Mouse (Mus musculus): Measurements from ENCODE around the gene Ttc34. TPM values are rescaled to one million over a fixed set of nuclear protein-coding genes. Genes with fewer than 3 reads are reported as not detected.
A peak's percentile ranks its signal among the peaks of the same experiment; 100 is the strongest.

Gene Ttc34
- total RNA-seq, 2 experiments from 2014 or later: 0.17 to 0.45 TPM

DNA sequence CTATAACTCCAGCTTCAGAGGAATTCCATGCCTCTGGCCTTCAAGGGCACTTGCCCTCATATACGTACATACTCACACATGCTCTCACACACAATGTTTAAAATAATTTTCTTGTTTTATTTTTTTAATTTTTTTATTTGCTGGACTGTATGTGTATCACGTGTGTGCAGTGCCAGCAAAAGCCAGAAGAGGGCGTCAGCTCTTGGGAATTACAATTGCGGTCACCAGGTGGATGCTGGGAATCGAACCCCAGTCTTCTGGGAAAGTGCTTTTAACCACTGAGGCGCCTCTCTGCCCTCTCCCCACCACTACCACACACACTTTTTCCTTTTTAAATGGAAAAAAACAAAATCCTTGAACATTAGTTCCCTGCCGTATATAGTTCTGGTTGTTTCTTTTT lies 19.6 kb downstream of the Ttc34 start:
- no peak for DNase-seq
- intact Hi-C loops (cut with DNase I): no loop called here

DNA sequence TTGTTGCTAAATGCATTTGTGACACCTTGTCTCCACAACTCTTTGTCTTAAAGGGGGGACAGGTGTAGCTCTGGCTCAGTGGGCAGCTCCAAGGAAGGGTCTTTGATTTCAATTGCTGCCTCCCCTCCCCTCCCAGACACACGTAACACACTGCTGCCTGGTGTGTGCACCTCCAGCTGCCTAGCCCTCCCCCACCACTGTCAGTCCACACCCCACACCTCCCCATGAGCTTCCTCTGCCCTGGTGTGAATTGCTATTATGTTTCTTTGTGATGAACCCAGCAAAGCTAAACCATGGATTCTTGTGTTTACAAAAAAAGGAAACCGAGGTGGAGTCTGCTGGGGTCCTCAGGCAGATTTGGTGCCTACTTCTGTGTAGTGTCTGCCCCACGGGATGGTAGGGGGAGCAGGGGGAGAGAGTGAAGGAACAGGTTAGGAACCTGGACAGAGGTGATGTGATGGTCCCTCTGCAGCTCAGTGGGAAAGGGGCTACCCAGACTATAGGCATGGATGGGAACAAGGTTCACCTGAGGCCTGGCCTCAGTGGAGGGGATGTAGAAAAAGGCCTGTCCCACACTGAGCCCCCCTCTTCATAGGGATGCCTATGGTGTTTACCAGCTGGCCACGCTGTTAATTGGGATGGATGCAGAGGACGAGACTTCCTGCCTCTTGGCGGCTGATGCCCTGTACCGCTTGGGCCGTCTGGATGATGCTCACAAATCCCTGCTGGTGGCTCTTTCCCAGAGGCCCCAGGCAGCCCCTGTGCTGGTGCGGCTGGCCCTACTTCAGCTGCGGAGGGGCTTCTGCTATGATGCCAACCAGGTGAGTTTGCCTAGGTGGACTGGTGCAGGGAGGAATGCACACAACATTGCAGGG lies 20.3 kb downstream of the Ttc34 start:
- intact Hi-C loops (cut with DNase I): no loop called here
- no peak for DNase-seq

DNA sequence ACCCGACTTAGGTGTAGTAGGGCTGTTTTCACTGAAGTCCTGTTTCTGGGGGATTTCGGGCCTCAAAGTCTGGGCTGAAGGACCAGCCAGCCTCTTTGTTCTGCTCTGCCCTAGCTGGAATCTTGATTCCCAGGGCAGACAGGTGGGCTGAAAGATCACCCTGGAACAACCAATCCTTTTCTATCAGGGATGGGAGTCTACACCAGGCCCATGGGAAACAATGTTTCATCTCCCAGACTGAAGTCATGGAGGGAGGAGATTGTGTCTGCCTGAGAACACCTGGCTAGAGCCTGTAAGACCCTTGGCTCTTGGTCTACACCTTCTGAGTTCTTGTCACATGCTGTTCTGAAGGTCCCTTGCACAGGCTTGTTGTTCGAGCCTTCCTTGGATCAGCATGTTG lies 21.3 kb downstream of the Ttc34 start:
- intact Hi-C loops (cut with DNase I): no loop called here

DNA sequence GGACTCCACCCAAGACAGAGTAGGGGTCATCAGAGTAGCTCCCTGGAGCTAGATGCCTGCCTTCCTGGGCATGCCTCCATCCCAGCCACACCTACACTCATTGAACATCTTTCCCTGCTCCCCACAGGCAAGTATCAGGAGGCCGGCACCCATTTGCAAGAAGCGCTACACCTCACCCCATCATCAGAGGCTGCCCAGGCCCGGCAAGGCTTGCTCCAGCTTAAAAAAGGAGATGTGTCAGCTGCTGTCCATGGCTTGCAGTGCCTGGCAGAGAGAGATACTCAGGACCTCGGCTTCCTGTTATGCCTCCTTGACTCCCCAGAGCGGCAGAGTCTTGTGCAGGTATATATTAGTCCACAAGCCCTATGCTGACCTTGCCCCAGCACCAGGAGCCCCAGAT lies 24.7 kb downstream of the Ttc34 start:
- no peak for DNase-seq
- intact Hi-C loops (cut with DNase I): no loop called here

More for the DNA sequence above, 21.3 kb downstream of the Ttc34 start:
- DNase-seq: no peak

DNA sequence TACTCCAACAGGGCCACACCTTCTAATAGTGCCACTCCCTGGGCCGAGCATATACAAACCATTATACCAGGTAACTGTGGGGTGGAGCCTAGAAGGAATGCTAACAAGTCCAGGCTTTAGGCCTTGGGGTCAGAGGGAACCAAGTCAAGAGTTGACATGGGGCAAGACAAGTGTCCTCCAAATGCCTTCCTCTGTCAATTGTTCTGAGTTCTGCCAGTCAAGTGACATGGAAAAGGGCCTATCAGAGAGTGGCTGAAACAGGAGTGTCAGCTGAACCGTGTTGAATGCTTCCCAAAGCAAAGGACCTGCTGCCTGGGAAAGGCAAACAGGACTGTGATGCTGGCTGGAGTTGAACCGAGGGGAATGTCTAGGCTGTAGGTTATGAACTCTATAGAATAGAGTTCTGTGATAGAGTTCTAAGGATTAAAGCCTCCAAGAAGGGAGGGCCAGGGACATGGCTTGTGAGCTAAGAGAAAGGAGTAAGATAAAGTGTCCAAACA lies 26.2 kb downstream of the Ttc34 start:
- intact Hi-C loops (cut with DNase I): no loop called here
- no peak for DNase-seq

DNA sequence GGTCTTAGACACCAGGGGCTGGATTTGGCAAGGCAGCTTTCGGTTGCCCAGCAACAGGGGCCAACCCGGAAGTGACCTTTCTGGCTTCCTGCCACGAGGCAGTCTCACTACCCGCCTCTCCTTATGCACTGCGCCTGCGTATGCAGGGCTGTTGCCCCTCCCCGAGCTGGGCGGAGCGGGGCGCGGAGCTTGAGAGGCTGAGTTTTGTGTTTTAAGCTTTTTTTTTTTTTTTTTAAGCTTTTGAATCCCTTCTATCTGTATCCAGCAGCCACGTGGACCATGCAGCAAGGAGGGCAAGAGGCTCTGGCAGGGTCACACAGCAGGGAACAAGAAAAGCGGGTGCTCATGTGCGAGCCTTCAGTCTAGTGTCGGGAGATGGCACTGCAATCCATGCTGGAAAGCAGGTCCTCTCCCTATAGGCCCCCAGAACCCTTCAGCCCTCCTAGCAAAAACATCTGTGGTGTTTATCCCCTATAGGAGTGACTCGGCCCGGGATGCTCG lies 27.1 kb downstream of the Ttc34 start:
- intact Hi-C loops (cut with DNase I): no loop called here
- peak; percentile 91 to 96 for DNase-seq

DNA sequence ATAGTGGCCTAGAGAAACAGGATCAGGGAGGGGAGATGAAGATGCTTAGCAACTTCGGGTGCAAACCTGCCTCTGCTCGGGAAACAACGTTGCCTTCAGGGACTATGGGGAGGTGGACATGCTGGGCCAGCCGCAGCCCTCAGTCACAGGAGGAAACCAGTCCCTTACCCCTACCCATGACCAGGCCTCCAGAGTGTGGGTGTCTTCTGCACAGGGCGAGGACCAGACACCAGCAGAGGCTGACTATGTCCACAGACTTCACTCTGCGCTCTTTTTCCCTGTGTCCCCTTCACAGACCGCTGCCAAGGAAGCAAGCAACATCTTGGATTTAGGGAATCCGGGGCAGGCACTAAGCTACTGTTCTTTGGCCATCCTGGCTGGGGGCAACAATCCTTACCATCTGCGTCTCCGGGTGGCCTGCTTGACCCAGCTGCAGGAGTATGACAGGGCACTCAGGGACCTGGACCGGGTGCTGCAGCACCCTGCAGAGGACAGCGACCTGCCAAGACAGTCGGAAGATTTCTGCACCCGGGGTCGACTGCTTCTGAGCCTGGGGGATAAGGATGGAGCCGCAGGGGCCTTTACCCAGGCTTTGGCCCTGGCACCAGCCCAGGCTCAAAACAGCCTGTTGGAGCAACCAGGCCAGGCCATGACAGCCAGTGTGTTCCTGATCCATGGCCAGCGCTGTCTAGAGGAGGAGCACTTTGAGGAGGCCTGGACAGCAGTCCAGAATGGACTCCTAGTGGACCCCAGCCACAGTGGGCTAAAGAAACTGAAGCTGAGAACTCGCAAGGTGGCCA lies 27.9 kb downstream of the Ttc34 start:
- no peak for DNase-seq
- intact Hi-C loops (cut with DNase I): no loop called here

DNA sequence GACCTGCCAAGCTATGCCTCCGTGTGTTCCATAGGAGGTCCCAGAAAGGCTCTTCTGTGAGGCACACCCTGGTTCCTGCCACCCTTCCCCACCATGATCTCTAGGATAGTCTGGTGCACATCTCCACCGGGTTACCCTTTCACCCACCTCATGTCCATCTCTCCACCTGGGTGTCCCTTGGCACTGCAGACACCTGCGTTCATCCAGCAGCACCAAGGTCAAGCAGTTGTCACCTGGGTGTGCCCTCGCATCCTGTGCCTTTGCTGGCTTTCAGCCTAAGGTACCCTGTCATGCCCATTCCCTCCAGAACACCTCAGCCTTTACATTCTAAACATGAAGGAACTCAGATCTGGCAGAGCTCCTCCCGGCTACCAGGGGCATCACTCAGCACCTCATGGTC lies 29.1 kb downstream of the Ttc34 start:
- intact Hi-C loops (cut with DNase I): no loop called here
- no peak for DNase-seq

DNA sequence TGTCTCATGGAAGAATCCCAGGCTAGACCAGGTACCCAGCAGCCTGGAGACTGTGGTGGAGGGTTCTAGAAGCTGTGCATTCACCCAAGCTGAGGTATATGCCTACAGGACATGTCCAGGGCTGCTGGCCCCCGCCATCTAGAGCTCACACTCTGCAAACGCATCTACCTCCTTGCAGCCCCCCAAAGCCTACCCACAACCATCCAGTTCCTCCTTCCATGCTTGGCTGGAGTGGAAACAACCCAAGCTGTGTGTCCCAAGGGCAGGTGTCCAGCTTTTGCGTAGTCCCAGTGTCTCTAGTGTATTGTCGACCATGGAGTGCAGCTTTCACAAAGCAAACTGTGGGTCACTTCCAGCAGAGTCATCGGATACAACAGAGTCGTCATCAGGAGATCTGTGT lies 30.0 kb downstream of the Ttc34 start:
- intact Hi-C loops (cut with DNase I): no loop called here

DNA sequence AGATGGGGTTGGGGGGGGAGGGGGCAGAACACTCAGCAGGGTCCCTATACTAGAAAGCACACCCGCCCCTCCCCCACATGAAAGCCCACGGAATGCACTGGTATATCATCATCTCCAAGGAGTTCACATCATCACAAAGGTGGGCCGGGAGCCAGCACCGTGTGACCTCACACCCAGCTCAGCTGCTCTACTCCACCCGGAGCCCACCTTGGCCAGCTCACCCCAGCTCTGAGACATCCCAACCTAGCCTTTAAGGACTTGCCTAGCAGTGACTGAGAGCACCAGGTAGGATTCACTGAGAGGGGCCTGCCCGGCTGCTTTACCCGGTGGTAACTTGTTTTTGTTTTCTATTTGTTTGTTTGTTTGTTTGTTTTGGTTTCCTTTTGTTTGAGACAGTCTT lies 32.2 kb downstream of the Ttc34 start, which contains the start of gene Mmel1:
Mmel1 (plus strand) TSS at position 146 of the 400 bp plus-strand sequence.
- DNase-seq: no peak
- intact Hi-C loops (cut with DNase I): no loop called here

More for the DNA sequence above, 30.0 kb downstream of the Ttc34 start:
- DNase-seq: no peak

DNA sequence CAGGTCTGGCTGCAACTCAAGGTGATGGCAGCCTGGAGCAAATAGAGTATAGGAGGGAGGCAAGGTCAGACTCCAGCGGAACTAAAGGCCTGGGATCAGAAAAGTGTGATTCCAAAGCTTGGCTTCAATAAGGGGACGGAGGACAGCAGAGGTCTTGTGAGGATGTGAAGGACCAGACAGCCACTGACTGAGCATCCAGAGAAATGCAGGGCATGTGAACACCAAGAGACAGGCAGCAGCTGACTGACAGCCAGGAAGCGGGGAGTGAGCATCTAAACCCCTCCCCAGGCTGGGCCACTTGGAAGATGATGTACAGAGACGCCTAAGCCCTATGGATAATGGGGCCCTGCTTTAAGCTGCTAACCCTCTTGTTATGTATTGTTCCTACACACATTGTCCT lies 33.5 kb downstream of the Ttc34 start:
- no peak for DNase-seq
- intact Hi-C loops (cut with DNase I): no loop called here

DNA sequence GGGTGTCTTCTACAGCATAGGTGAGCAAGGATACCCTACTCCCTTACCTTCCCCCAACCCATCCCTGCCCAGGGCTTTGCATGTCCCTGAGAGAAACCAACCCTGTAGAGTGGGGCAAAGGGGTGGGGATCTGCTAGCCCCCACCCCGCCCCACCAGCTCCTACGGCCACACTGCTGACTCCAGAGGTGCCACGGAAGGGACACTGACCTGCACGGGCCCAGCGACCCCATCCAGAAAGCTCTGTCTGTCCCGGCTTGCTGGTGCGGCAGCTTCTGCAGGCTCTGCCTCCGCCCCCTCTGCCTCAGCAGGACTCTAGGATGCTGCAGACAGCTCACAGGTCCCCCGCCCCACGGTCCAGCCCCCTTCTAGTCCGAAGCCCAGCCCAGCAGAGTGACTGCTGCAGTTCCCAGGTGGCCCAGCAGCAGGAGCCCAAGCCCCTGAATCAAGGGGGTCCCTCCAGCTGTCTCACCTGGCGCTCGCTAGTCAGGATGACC lies 34.5 kb downstream of the Ttc34 start:
- no peak for DNase-seq
- intact Hi-C loops (cut with DNase I): no loop called here

DNA sequence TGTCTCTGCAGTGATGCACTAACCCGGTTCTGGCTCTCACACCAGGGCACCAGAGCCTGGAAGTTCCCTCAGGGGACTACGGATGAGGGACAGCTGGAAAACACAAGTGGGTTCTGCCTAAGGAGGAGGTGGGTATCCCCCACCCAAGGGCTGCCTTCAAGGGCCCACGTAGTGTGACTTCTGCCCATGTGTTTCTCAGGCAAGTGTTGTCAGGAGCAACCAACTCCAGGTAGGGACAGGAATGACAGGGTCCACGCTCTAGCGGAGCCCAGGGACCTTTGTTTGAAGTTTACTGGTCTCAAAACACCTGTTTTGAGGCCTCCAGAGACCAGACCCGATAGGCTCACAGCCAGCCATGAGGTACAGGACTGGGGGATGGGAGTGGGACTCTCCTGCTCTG lies 35.9 kb downstream of the Ttc34 start:
- intact Hi-C loops (cut with DNase I): no loop called here

DNA sequence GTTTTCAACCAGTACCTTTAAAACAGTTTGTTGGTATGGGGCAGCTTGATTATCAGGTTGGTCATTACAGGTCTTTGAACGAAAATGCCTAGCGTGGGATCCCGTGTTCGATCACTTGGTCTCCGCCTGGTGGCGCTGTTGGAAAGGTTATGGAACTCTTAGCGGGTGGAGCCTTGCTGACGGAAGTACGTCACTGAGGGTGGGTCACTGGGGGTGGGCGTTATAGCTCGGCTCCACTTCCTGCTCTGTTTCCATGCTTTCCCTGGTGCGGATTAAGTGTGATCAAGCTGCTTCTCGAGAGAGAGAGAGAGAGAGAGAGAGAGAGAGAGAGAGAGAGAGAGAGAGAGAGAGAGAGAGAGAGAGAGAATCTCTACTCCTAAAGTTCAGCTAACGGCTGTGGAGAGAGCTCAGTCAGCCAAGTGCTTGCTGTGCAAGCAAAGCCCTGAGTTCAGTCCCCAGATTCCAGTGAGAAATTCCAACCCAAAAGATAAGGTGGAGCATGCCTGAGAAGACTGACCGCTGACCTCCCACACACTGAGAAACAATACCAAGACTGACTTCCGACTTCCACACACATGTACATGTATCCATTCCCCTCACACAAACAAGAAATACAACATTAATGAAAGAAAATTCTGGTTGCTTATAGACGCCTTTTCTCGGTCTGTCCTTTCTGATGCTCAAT lies 40.7 kb downstream of the Ttc34 start:
- peak; percentile 93 to 97 for DNase-seq
- intact Hi-C loops (cut with DNase I): loop anchor here (1.0 to 5.0 kb wide), 5 partner anchors 29 to 188 kb away; no protein-coding TSS in a partner anchor

More for the DNA sequence above, 35.9 kb downstream of the Ttc34 start:
- DNase-seq: no peak

DNA sequence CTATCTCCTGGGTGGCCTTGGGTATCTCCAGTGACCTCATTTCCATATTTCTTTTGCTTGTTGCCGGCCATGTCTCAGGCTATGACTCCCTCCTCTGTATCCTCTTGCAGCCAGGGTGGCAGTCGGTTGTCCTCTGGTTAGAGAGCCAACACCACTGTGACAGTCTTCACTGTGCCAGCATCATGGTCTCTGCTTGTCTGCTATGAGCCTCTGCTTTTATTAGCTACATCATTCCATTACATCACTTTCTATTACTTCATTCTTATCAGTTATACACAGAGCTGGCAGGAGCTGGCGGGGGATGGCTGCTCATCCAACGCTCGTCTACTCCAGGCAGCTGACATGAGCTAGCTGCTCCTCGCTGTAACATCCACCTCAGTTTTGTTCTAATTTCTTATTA lies 43.5 kb downstream of the Ttc34 start:
- intact Hi-C loops (cut with DNase I): no loop called here
- DNase-seq: peak; percentile 72 to 75

DNA sequence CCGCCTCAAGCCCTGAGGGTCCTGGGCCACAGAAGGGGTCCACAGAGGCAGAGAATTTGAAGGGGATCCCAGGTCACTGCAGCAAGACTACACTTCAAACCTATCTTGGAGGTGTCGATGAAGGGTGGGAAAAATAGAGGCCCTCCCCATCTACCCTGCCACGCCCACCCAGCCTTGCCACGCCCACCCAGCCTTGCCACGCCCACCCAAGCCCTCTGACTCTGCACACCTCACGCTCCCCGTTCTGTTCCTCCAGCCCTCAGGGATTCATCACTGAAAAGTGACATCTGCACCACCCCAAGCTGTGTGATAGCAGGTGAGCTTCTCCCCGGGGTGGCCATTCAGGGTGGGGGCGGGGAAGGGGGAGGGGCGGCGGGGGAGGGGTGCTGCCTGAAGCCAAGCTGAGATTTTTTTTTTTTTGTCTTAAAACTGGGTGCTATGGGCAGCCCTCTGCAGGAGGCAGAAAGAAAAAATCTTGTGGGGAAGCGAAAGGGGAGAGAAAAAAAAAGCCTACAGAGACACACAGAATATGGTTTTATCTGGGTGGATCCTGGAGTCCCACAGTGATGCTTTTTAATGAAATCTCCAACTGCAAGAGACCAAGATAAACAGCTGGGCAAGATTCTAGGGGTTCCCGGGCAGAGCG lies 44.9 kb downstream of the Ttc34 start:
- intact Hi-C loops (cut with DNase I): no loop called here

DNA sequence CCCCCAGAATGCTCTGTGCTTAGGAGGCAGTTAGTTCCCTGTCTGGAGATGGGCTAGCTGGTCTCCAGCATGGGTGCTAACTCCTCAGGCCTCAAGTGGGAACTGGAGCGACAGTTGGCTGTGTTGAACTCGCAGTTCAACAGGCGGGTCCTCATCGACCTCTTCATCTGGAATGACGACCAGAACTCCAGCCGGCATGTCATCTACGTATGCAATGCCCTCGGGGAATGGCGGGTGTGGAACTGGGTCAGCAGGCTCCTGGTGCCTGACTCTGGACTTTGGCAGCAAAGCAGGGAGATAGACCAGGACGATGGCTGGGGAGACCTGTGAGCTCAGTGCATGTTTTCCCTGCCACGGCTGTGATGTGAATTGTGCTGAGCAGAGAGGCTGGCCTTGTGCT lies 48.2 kb downstream of the Ttc34 start:
- no peak for DNase-seq
- intact Hi-C loops (cut with DNase I): no loop called here

More for the DNA sequence above, 44.9 kb downstream of the Ttc34 start:
- DNase-seq: no peak

DNA sequence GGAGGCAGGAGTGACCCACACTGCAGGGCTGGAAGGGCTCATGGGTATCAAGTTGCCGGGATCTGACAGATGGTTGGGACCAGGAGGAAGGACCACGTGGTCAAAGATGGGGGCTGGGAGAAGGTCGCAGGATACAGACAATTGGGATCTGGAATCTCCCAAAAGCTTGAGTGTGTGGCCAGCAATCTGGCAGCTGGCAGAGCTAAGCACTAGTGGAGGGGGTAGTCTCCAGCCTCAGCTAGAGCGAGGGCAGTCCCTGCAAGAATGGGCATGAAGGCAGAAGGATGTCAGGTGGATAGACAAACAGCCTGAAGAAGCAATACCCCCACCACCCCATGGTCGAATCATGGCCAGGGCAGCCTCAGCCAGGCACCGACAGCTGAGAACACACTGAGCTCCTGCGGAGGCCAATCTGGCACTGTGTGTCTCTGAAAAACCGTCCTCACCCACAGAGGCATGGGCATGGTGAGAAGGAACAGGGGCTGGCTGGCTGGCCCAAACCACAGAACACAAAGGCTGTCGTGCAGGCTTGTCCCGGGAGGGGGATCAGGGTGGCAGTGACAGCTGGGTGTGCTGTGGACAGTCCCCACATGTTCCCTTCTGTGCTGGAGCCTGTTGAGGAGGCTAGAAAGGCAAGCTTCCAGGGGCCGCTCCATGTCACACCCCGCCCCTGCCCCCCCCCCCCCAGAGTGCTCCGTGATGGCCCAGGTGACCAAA lies 49.8 kb downstream of the Ttc34 start:
- intact Hi-C loops (cut with DNase I): no loop called here
- no peak for DNase-seq

DNA sequence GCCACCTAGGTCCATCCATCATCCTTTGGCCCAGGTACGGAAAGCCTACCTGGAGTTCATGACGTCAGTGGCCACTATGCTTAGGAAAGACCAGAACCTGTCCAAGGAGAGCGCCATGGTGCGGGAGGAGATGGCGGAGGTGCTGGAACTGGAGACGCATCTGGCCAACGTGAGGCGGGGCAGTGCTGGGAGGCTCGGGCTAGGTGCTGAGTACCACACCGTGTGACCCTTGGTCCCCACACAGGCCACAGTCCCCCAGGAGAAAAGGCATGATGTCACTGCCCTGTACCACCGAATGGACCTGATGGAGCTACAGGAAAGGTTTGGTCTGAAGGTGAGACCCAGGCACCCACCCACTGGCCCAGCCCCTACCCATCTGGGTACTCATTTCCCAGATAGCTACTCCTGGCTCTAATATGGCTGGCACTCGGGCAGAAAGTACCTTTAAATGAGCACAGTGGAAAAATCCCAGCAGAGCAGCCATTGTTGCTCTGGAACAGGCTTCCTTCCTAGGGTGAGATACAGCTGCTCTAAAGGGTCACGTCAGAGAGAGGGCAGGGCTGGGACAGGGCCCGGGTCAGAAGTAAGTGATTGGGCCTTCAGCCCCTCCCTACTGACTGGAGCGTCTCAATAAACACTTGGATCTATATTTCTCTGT lies 50.5 kb downstream of the Ttc34 start:
- intact Hi-C loops (cut with DNase I): no loop called here
- DNase-seq: no peak

Data from heart, postnatal 10 days (tissue).